Mouse (Mus musculus) adrenal gland, postnatal 10 days (tissue): Measurements from ENCODE around the gene Fam71f1. TPM values are rescaled to one million over a fixed set of nuclear protein-coding genes. Genes with fewer than 3 reads are reported as not detected.

ENCODE experiments used
- DNase-seq: peaks from one replicate; pipeline ENCODE4 v3.0.0; 2021; ENCODE audit warnings: mixed read lengths
- long read RNA-seq, 2 experiments: library from polyadenylated mRNA; stranded (forward); transcript quantifications; one replicate each; pipeline ENCODE4 v2.0.0; 2021
- total RNA-seq, 2 experiments: library from RNA; stranded (reverse); gene quantifications; 2 replicates each; pipeline ENCODE4 v1.2.3; 2021

Gene Fam71f1
- total RNA-seq, result not detected
- long read RNA-seq, experiment 1, result 0 reads
- long read RNA-seq, experiment 2, result 0 reads

GRCm38 (mm10) chr6:29318879-29319278 is at the start of gene Fam71f1:
Gene Fam71f1 (plus strand): TSS chr6:29319140.
- peak; percentile 71 for DNase-seq

GRCm38 (mm10) chr6:29270961-29271360 is 48.0 kb upstream of the Fam71f1 start:
- peak; percentile 41 for DNase-seq

GRCm38 (mm10) chr6:29272312-29273072 is 46.4 kb upstream of the Fam71f1 start, which contains the start of gene Hilpda:
Gene Hilpda (plus strand): TSS chr6:29272488.
- peak; percentile 93 for DNase-seq

- no peak for DNase-seq
Measured at GRCm38 (mm10) chr6:29276746-29277145, 42.2 kb upstream of the Fam71f1 start.

- DNase-seq, result peak; percentile 67
Measured at GRCm38 (mm10) chr6:29278513-29279267, 40.2 kb upstream of the Fam71f1 start.

- DNase-seq, result no peak
Measured at GRCm38 (mm10) chr6:29279293-29279692, 39.6 kb upstream of the Fam71f1 start, which contains the start of gene Fam71f2. Gene Fam71f2 (plus strand): TSS chr6:29279593.

GRCm38 (mm10) chr6:29280671-29281070 is 38.3 kb upstream of the Fam71f1 start:
- no peak for DNase-seq

GRCm38 (mm10) chr6:29286870-29287269 is 32.1 kb upstream of the Fam71f1 start:
- no peak for DNase-seq

- no peak for DNase-seq
Measured at GRCm38 (mm10) chr6:29287481-29287880, 31.5 kb upstream of the Fam71f1 start.

- peak; percentile 45 for DNase-seq
Measured at GRCm38 (mm10) chr6:29287944-29288343, 31.0 kb upstream of the Fam71f1 start.

- no peak for DNase-seq
Measured at GRCm38 (mm10) chr6:29288651-29289050, 30.3 kb upstream of the Fam71f1 start.

GRCm38 (mm10) chr6:29299112-29299511 is 19.8 kb upstream of the Fam71f1 start:
- no peak for DNase-seq

- no peak for DNase-seq
Measured at GRCm38 (mm10) chr6:29303251-29303650, 15.7 kb upstream of the Fam71f1 start.

- no peak for DNase-seq
Measured at GRCm38 (mm10) chr6:29303726-29304125, 15.2 kb upstream of the Fam71f1 start.

GRCm38 (mm10) chr6:29305462-29305861 is 13.5 kb upstream of the Fam71f1 start:
- DNase-seq, result no peak

GRCm38 (mm10) chr6:29308846-29309605 is 9.9 kb upstream of the Fam71f1 start:
- no peak for DNase-seq

GRCm38 (mm10) chr6:29313690-29314202 is 5.2 kb upstream of the Fam71f1 start:
- DNase-seq, result no peak

GRCm38 (mm10) chr6:29317286-29317685 is 1.7 kb upstream of the Fam71f1 start:
- no peak for DNase-seq

- DNase-seq, result no peak
Measured at GRCm38 (mm10) chr6:29317941-29318340, 999 bp upstream of the Fam71f1 start.

- DNase-seq, result no peak
Measured at GRCm38 (mm10) chr6:29321586-29321985, 2.6 kb downstream of the Fam71f1 start.

GRCm38 (mm10) chr6:29322147-29322546 is 3.2 kb downstream of the Fam71f1 start:
- no peak for DNase-seq

GRCm38 (mm10) chr6:29322735-29323134 is 3.8 kb downstream of the Fam71f1 start:
- no peak for DNase-seq
